Comparison of ENCODE assay signal across 9 mouse cellular contexts in the genomic region with DNA sequence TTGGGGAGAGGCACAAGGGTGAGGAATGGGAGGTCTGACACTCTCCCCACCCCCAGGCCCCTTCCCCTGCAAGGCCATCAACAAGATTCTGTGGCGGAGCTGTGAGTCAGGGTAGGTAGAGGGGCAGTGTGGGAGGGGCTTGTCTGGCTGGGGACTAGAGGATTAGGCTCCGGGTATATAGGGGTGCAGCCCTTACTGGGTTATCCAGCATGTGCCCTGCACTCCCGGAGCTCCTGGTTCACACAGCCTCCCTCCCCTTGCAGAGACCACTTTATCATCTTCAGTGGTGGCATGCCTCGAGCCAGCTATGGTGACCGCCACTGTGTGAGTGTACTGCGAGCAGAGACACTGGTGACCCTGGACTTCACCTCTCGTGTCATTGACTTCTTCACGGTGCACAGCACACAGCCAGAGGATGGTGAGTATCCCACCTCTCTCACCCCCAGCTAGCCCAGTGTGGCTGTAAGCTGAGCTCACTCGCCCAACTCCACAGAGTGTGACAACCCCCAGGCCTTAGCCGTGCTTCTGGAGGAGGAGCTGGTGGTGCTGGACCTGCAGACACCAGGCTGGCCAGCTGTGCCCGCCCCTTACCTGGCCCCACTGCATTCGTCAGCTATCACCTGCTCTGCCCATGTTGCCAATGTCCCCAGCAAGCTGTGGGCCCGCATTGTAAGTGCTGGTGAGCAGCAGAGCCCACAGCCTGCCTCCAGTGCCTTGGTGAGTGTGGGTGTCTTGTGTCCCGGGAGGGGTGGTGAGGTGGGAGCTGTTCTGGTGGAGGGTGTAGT. TPM values are rescaled to one million over a fixed set of nuclear protein-coding genes. Genes with fewer than 3 reads are reported as not detected.
A peak's percentile ranks its signal among the peaks of the same experiment; 100 is the strongest.
DNase-seq lines count a peak whose midpoint lies in the region; ATAC-seq and TF ChIP-seq lines count a peak whose summit lies in the region.
"Had no signal": no experiment of that assay in that cellular context is flagged by ENCODE, and none has a peak within 500 bp of the region (broad histone marks: within the 10 kb centered on the region; RNA-seq: fewer than 3 reads in every experiment).

No protein-coding gene starts in this region.

- H3K4me2 ChIP-seq in heart, embryonic 12.5 days: no peak overlapping the region
- H3K4me2 ChIP-seq: limb, embryonic 12.5 days had no signal

- TF ChIP-seq CTCF in left cerebral cortex, adult 2 months (IDR thresholded peaks at IDR 0.05): no peak

- H3K4me3 ChIP-seq in left cerebral cortex, adult 2 months: no peak overlapping the region
- no peak overlapping the region for H3K4me3 ChIP-seq in heart, embryonic 12.5 days
- H3K4me3 ChIP-seq: limb, embryonic 12.5 days had no signal

- no peaks in the 10 kb centered on the region for H3K27me3 ChIP-seq in heart, embryonic 12.5 days (replicated peaks)
- H3K27me3 ChIP-seq: limb, embryonic 12.5 days had no signal

- peaks cover 87% of the 10 kb centered on the region for H3K36me3 ChIP-seq in heart, embryonic 12.5 days

- WGBS in heart, embryonic 12.5 days: 87% methylated on average over 14 of the region's 14 CpGs

- no peaks in the 10 kb centered on the region for H3K9me3 ChIP-seq in heart, embryonic 12.5 days (replicated peaks)
- H3K9me3 ChIP-seq: limb, embryonic 12.5 days had no signal

- peak; percentile 6 for DNase-seq in cerebellum, adult 18-20 months
- no peak for DNase-seq in cerebellum, postnatal 10 days
- peak in 1 of 2 experiments; percentile 18 for DNase-seq in left cerebral cortex, adult 2 months (ENCODE audit: extremely low spot score in 1 of 2, low spot score in 2 of 2)
- DNase-seq in left cerebral cortex, adult 11 months (ENCODE audit: low spot score): no peak
- DNase-seq in MN1 (ENCODE audit: low spot score): peak; percentile 47
- DNase-seq in natural killer cell, adult 2 months (ENCODE audit: low spot score in 2 of 2): no peak

- H3K9ac ChIP-seq in heart, embryonic 12.5 days: no peak overlapping the region
- H3K9ac ChIP-seq: limb, embryonic 12.5 days had no signal

- peak overlapping the region; percentile 55 for H3K27ac ChIP-seq in left cerebral cortex, adult 2 months
- peak overlapping the region; percentile 21; the same call in 1 of the 2 replicates for H3K27ac ChIP-seq in heart, embryonic 12.5 days (ENCODE audit: poor library complexity, severe bottlenecking)
- H3K27ac ChIP-seq: limb, embryonic 12.5 days had no signal

- intact Hi-C loops in left cerebral cortex, adult 2 months (cut with DNase I): no loop called here

- peaks cover 21% of the 10 kb centered on the region for H3K4me1 ChIP-seq in heart, embryonic 12.5 days (replicated peaks)

- ATAC-seq in heart, embryonic 12.5 days (ENCODE audit: insufficient number of reproducible peaks, low FRiP score): no peak
- no peak for ATAC-seq in erythroid progenitor cell, adult 5-6 weeks (replicated peaks; ENCODE audit: low FRiP score, poor library complexity, severe bottlenecking)

RNA-seq across cellular contexts. Expression of gene Llgl1, which starts 7.4 kb away (rescaled TPM):
- 10 to 100 TPM; 37.8 to 37.9 TPM for total RNA-seq in left cerebral cortex, adult 2 months (2021)
- polyA plus RNA-seq in heart, embryonic 12.5 days (2016; fragmentation: Nextera tagmentation; extraction: Ambion mirVana): 46.6 and 47.5 TPM in 2 replicates
- total RNA-seq in erythroid progenitor cell, adult 5-6 weeks (2015; ENCODE audit: low replicate concordance): 5.4 and 19.1 TPM in 2 replicates
- total RNA-seq in erythroid progenitor cell, adult 5-6 weeks (2017; ENCODE audit: low replicate concordance): 6.9 and 9.2 TPM in 2 replicates

RNA-seq across cellular contexts. Expression of gene Flii, which starts 20.2 kb away (rescaled TPM):
- total RNA-seq in left cerebral cortex, adult 2 months (2021): 10 to 100 TPM; 65.0 to 65.3 TPM
- 87.6 and 91.6 TPM in 2 replicates for polyA plus RNA-seq in heart, embryonic 12.5 days (2016; fragmentation: Nextera tagmentation; extraction: Ambion mirVana)
- total RNA-seq in erythroid progenitor cell, adult 5-6 weeks (2015; ENCODE audit: low replicate concordance): 39.8 and 50.5 TPM in 2 replicates
- 28.5 and 31.8 TPM in 2 replicates for total RNA-seq in erythroid progenitor cell, adult 5-6 weeks (2017; ENCODE audit: low replicate concordance)

RNA-seq across cellular contexts. Expression of gene Mief2, which starts 21.3 kb away (rescaled TPM):
- total RNA-seq in left cerebral cortex, adult 2 months (2021): 10 to 100 TPM; 17.9 to 20.8 TPM
- polyA plus RNA-seq in heart, embryonic 12.5 days (2016; fragmentation: Nextera tagmentation; extraction: Ambion mirVana): 18.5 and 20.8 TPM in 2 replicates
- total RNA-seq in erythroid progenitor cell, adult 5-6 weeks (2015; ENCODE audit: low replicate concordance): 0.42 TPM in 1 of 2 replicates, not detected in the other
- 0.39 TPM in 1 of 2 replicates, not detected in the other for total RNA-seq in erythroid progenitor cell, adult 5-6 weeks (2017; ENCODE audit: low replicate concordance)

Comparison
In these comparisons a context has a peak if more than half of its experiments do, and no peak if none do; other contexts are left out.
1. DNase-seq: peak in cerebellum, adult 18-20 months (2 of 2) and MN1 (single experiment); none in cerebellum, postnatal 10 days (0 of 2), left cerebral cortex, adult 11 months (single experiment) and natural killer cell, adult 2 months (0 of 2).
2. RNA of gene Mief2, which starts 21.3 kb away (total RNA-seq): 17.9 to 20.8 TPM in left cerebral cortex, adult 2 months; 0.39 to 0.42 TPM in erythroid progenitor cell, adult 5-6 weeks; every median in the first group is over 10 times any median in the second.